Mouse (Mus musculus) naive thymus-derived CD4-positive, alpha-beta T cell, adult 5 months (primary cell): ENCODE measurements around the gene Mib2. TPM values are rescaled to one million over a fixed set of nuclear protein-coding genes. Genes with fewer than 3 reads are reported as not detected.

Experiments used
- polyA plus RNA-seq: library from polyadenylated mRNA; unstranded; fragments of 100-300 nt; shearing (Covaris generic); gene quantifications from one replicate; pipeline ENCODE4 v1.2.1, GENCODE M21; 2017

Gene Mib2
- polyA plus RNA-seq, result 55.2 TPM

DNA sequence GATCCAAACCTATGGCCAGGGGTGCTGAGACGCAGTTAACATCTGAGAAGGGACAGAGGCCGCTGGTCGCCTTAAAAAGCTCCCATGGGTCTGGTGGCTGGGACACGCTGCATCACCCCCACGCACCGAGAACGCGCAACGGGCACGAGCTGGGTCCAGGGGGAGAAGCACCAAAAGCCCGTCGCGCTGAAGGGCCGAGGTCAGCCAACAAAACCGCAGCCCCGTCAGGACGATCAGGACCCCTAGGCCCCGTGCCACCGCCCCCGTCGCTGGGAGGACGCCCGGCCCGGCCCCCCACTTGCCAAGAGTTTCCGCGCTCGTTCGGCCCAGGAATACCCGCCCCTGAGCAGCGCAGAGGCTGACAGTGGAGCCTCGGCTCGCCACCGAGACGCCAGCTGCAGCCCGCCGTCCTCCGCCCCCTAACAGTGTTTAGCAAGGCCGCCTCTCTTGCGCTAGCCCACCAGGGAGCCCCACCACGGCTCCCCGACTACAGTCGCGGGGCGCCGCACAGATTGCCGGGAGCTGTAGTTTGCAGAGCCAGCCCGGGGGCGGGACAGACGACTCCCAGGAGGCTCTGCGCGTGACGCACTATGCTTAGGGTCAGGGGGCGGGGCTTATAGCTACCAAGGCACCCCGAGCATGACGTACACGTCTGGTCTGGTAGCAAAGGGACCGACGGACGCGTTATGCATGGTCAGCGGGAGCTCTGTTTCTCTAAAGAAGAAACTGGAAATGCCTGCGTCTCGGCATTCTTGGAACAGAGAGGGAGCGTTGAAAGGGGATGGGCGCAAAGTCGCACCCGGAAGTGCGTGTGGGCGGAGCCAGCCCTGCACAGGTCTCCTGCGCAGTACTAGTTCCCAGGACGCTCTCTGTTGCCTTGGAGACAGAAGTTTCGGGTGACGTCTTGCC, at the start of gene Mib2:
Gene Mib2 (minus strand): TSS at position 510 of the 909 bp plus-strand sequence.

DNA sequence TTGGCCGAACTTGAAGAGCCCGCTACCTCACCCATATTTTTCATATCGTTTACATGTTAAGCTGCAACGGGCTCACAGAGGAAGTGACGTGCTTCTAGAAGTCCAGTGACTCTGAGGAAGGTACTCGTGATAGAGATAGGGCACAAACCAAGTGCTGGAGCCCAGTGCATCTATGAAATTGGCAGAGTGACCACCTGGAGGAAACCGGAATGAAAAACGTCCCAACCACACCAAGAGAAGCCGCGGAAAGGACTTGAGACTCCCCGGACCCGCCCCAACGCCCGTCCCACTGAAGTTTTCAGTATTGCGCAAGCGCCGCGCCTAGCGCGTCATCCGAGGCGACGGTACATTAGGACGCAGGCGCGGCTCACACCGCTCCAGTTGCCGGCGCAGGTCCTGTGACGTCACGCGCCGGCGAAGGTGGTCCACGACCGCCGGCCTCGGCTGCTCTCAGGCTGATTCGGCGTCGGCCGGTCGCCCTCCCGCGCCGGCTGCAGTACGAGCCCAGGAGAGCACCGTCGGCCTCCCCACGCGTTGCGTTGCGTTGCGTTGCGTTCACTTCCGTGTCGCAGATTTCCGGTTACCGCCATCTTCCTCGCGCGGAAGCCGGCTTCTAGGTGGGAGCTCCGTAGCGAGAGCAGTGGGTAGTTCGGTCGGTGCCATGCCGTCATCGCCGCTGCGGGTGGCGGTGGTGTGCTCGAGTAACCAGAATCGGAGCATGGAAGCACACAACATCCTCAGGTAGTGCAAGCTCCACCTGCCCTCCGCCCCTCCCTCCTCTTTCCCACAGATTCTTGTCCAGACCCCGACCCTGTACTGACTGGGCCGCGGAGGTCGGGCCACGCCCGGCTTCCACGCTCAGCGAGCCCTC, 36.0 kb upstream of the Mib2 start, which contains the start of gene Ssu72:
Gene Ssu72 (plus strand): TSS at position 80 of the 871 bp plus-strand sequence.

DNA sequence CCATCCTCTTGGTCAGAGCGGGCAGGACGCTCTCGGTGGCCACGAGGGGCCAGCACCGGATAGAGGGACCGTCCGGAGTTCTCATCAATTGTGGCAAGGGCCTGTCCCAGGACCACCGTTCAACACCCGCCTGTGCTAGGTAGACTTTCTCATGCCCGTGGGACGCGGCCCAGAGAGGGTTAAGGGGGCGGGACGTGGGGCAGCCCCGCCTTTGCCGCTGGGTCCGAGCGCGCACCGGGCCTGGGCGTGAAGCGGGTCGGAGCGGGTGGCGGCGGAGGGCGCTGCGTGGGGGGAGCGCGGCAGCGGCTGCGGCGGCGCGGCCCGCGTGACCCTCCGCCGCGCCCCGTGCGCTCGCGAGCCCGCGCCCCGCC, 25.1 kb upstream of the Mib2 start, which contains the start of gene Fndc10:
Gene Fndc10 (plus strand): TSS at position 232 of the 371 bp plus-strand sequence.

DNA sequence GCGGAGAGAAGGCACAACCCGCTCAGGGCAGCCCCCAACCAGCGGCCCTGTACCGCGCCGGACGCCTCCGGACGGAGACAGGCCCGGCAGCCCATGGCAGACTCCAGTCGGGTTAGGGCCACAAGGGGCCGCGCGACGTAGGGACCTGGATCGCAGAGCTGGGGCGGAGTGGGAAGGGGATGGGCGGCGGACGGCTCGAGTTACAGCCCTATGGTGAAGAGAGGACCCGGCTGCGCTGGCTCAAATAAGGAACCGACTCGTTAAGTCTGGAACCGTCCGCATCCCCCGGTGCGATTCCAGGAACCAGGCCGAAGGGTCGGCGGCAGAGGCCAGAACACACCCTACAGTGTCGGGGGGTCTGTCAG, 15.9 kb downstream of the Mib2 start, which contains the start of gene Mmp23:
Gene Mmp23 (minus strand): TSS at position 299 of the 365 bp plus-strand sequence.

DNA sequence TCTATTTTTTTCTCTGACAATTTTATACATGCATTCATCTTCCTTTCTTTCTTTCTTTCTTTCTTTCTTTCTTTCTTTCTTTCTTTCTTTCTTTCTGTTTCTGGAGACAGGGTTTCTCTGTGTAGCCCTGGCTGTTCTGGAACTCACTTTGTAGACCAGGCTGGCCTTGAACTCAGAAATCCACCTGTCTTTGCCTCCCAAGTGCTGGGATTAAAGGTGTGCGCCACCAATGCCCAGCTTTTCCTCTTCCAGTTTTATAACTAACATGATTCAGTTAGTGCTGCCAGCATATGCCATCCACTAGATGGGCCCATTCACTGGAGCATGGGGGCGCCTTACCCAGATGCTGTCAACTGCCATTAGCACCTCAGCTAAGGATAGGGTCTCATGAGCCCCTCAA, 23.7 kb downstream of the Mib2 start, which contains the start of gene Gm10563:
Gene Gm10563 (minus strand): TSS at position 101 of the 400 bp plus-strand sequence.

DNA sequence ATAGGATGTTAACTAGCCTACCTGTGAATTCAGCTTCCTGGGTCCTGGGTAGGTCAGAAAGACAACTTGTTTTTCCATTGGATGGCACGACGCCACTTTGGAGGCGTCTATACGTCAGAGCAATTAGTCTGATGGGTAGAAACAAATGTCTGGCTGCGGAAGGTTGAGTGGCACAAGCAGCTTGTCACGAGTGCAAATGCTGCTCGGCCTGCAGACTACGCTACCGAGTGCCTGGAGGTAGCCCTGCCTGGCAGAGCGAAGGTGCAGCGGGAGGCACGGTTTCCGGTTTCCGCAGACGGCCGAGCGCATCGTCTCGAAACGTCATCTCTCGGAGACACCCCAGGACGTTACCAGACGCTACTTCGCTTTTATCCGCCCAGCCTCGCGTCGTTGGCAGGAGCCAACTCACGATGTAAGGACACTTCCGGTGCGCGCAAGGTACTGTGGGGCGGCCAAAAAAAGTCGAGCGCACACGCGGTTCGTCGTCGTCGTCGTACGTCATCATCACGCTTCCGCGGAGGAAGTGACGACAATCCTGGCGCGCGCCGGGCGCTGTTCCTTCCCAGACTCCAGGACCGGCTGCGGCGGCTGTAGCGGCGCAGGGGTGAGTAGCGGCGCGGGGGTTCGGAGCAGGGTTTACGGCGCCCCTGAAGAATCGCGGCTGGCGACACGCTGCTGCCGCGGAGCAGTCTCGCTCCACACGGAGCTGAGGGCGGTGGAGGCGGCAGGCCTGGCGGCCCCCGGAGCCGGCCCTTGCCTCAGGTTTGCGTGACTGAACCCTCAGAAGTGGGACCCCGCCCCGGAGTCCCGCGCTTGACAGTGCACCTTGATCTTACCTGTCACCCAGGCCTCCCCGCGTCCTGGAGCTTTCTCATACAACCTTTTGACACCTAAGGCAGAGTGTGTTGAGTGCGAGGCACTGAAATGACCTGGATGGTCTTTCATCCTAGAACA, 44.4 kb downstream of the Mib2 start, which contains the start of gene Cdk11b:
Gene Cdk11b (plus strand): TSS at position 517 of the 954 bp plus-strand sequence.

Other genes starting within 250 kb of the Mib2 start
- gene Tmem52, start 200.1 kb downstream of the Mib2 start, polyA plus RNA-seq, result not detected
- gene Gnb1, start 177.8 kb downstream of the Mib2 start, polyA plus RNA-seq, result 416 TPM
- 101 TPM for gene Nadk, start 106.8 kb downstream of the Mib2 start, polyA plus RNA-seq
- 25.7 TPM for gene Slc35e2, start 67.8 kb downstream of the Mib2 start, polyA plus RNA-seq
- gene Cdk11b, start 44.3 kb downstream of the Mib2 start, polyA plus RNA-seq, result 317 TPM
- gene Gm10563, start 23.8 kb downstream of the Mib2 start, polyA plus RNA-seq, result not detected
- gene Mmp23, start 15.8 kb downstream of the Mib2 start, polyA plus RNA-seq, result not detected
- 13.4 TPM for gene Fndc10, start 25.1 kb upstream of the Mib2 start, polyA plus RNA-seq
- gene Ssu72, start 35.6 kb upstream of the Mib2 start, polyA plus RNA-seq, result 96.5 TPM
- gene Tmem240, start 65.6 kb upstream of the Mib2 start, polyA plus RNA-seq, result 0.57 TPM
- gene Atad3a, start 91.9 kb upstream of the Mib2 start, polyA plus RNA-seq, result 104 TPM
- not detected for gene Vwa1, start 105.5 kb upstream of the Mib2 start, polyA plus RNA-seq
- gene Tmem88b, start 116.7 kb upstream of the Mib2 start, polyA plus RNA-seq, result not detected
- gene Ankrd65, start 121.2 kb upstream of the Mib2 start, polyA plus RNA-seq, result not detected
- 62.8 TPM for gene Mrpl20, start 133.7 kb upstream of the Mib2 start, polyA plus RNA-seq
- gene Ccnl2, start 143.3 kb upstream of the Mib2 start, polyA plus RNA-seq, result 444 TPM
- 116 TPM for gene Aurkaip1, start 162.1 kb upstream of the Mib2 start, polyA plus RNA-seq
- gene Mxra8, start 170.5 kb upstream of the Mib2 start, polyA plus RNA-seq, result 2.1 TPM
- gene Dvl1, start 178.2 kb upstream of the Mib2 start, polyA plus RNA-seq, result 117 TPM
- gene Tas1r3, start 194.2 kb upstream of the Mib2 start, polyA plus RNA-seq, result 0.55 TPM
- gene Cptp, start 200.2 kb upstream of the Mib2 start, polyA plus RNA-seq, result 3.0 TPM
- gene Ints11, start 200.3 kb upstream of the Mib2 start, polyA plus RNA-seq, result 80.6 TPM
- 41.9 TPM for gene Pusl1, start 222.6 kb upstream of the Mib2 start, polyA plus RNA-seq
- 34.2 TPM for gene Acap3, start 222.6 kb upstream of the Mib2 start, polyA plus RNA-seq